In the genomic region with DNA sequence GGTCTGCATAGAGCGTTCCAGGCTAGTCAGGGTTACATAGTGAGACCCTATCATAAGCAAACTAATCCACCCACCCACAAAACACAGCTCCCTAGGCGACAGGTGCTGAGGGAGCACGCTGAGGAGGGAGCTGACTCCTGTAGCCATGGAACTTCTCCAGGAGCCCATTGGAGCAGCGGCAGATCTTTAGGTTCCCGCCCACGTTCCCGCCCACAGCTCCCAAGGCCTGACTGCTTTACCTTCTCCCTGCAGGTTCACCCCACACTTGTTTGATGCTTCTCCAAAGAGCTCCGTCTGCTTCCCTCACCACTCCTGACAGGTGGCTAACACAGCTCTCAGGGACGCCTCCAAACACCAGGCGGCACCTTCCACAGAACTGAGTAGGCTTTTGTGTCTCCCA, we compare ENCODE assay signal across 10 mouse cellular contexts. TPM values are rescaled to one million over a fixed set of nuclear protein-coding genes. Genes with fewer than 3 reads are reported as not detected.
DNase-seq lines count a peak whose midpoint lies in the region; ATAC-seq and TF ChIP-seq lines count a peak whose summit lies in the region.
"Had no signal": no experiment of that assay in that cellular context is flagged by ENCODE, and none has a peak within 500 bp of the region (broad histone marks: within the 10 kb centered on the region; RNA-seq: fewer than 3 reads in every experiment).

No protein-coding gene starts in this region.

- ATAC-seq in liver, postnatal 0 days, result no peak
- no peak for ATAC-seq in liver, embryonic 12.5 days
- ATAC-seq in embryonic facial prominence, embryonic 14.5 days (ENCODE audit: low read depth), result peak; percentile 68
- ATAC-seq: forebrain, embryonic 13.5 days; hindbrain, postnatal 0 days had no signal

- intact Hi-C loops in gastrocnemius, postnatal 36 days (cut with DNase I), result no loop called here

- H3K9me3 ChIP-seq in liver, postnatal 0 days (ENCODE audit: low read length), result no peaks in the 10 kb centered on the region
- no peaks in the 10 kb centered on the region for H3K9me3 ChIP-seq in liver, embryonic 12.5 days (replicated peaks)
- no peaks in the 10 kb centered on the region for H3K9me3 ChIP-seq in embryonic facial prominence, embryonic 14.5 days (ENCODE audit: control insufficient read depth, low read length)

- no peaks in the 10 kb centered on the region for H3K4me1 ChIP-seq in liver, postnatal 0 days (ENCODE audit: insufficient read depth)
- no peaks in the 10 kb centered on the region for H3K4me1 ChIP-seq in liver, embryonic 12.5 days
- peaks cover 6% of the 10 kb centered on the region; the same call in 1 of the 2 replicates for H3K4me1 ChIP-seq in embryonic facial prominence, embryonic 14.5 days (ENCODE audit: control insufficient read depth, insufficient read depth, low read length)

- 0 out of 2 replicates have a peak, but pooled peaks cover 2% of the 10 kb centered on the region for H3K27me3 ChIP-seq in liver, postnatal 0 days (ENCODE audit: insufficient read depth, low read length)
- peaks cover 18% of the 10 kb centered on the region for H3K27me3 ChIP-seq in liver, embryonic 12.5 days (replicated peaks)
- no peaks in the 10 kb centered on the region for H3K27me3 ChIP-seq in embryonic facial prominence, embryonic 14.5 days (replicated peaks; ENCODE audit: control insufficient read depth, insufficient read depth, low read length)

- DNase-seq in liver, postnatal 0 days, result peak; percentile 18
- peak; percentile 71 for DNase-seq in embryonic facial prominence, embryonic 14.5 days (ENCODE audit: low spot score)
- DNase-seq in layer of hippocampus, adult 9-11 months, result peak; percentile 86
- DNase-seq in right cerebral cortex, postnatal 14 days, result peak; percentile 42
- DNase-seq in gastrocnemius, postnatal 36 days, result no peak
- no peak for DNase-seq in cerebellum, postnatal 36 days
- DNase-seq in adrenal gland, adult 8-10 months, result no peak

- H3K27ac ChIP-seq in liver, postnatal 0 days (ENCODE audit: low read depth), result no peak overlapping the region
- H3K27ac ChIP-seq in liver, embryonic 12.5 days, result no peak overlapping the region
- H3K27ac ChIP-seq in embryonic facial prominence, embryonic 14.5 days (replicated peaks; ENCODE audit: low read depth, low read length), result no peak overlapping the region
- H3K27ac ChIP-seq: forebrain, embryonic 13.5 days; hindbrain, postnatal 0 days had no signal

- H3K4me3 ChIP-seq in liver, postnatal 0 days (ENCODE audit: low read depth, low read length), result no peak overlapping the region
- H3K4me3 ChIP-seq in liver, embryonic 12.5 days, result no peak overlapping the region
- no peak overlapping the region for H3K4me3 ChIP-seq in embryonic facial prominence, embryonic 14.5 days (ENCODE audit: low read depth, low read length)
- H3K4me3 ChIP-seq: forebrain, embryonic 13.5 days had no signal

- 27% methylated on average over 10 of the region's 10 CpGs for WGBS in liver, postnatal 0 days (ENCODE audit: insufficient replicate concordance)
- 24% methylated on average over 10 of the region's 10 CpGs for WGBS in liver, embryonic 12.5 days (ENCODE audit: insufficient replicate concordance)
- WGBS in embryonic facial prominence, embryonic 14.5 days, result 15% methylated on average over 10 of the region's 10 CpGs

- no peak overlapping the region for H3K4me2 ChIP-seq in liver, postnatal 0 days (ENCODE audit: low read depth, low read length)
- H3K4me2 ChIP-seq in liver, embryonic 12.5 days, result no peak overlapping the region
- H3K4me2 ChIP-seq in embryonic facial prominence, embryonic 14.5 days (ENCODE audit: low read depth, low read length), result peak overlapping the region; percentile 29; the same call in 1 of the 2 replicates
- H3K4me2 ChIP-seq: forebrain, embryonic 13.5 days had no signal

- no peak overlapping the region for H3K9ac ChIP-seq in liver, postnatal 0 days (replicated peaks)
- no peak overlapping the region for H3K9ac ChIP-seq in liver, embryonic 12.5 days
- H3K9ac ChIP-seq in embryonic facial prominence, embryonic 14.5 days (ENCODE audit: low read depth, low read length), result no peak overlapping the region
- H3K9ac ChIP-seq: forebrain, embryonic 13.5 days had no signal

- no peak for TF ChIP-seq CTCF in liver, postnatal 0 days (IDR thresholded peaks at IDR 0.05; ENCODE audit: low read depth)

- TF ChIP-seq EP300 in liver, postnatal 0 days (IDR thresholded peaks at IDR 0.05; ENCODE audit: low read depth), result no peak

- no peaks in the 10 kb centered on the region for H3K36me3 ChIP-seq in liver, postnatal 0 days (replicated peaks; ENCODE audit: insufficient read depth, low read length)
- H3K36me3 ChIP-seq in liver, embryonic 12.5 days, result no peaks in the 10 kb centered on the region
- H3K36me3 ChIP-seq in embryonic facial prominence, embryonic 14.5 days (ENCODE audit: control insufficient read depth, insufficient read depth, low read length), result no peaks in the 10 kb centered on the region

RNA-seq across cellular contexts. Expression of a gene that starts 40.9 kb away (rescaled TPM):
- 82.4 and 88.9 TPM in 2 replicates for polyA plus RNA-seq in liver, postnatal 0 days (2015; fragmentation: Nextera tagmentation; extraction: Ambion mirVana)
- polyA plus RNA-seq in liver, embryonic 12.5 days (2016; fragmentation: Nextera tagmentation; extraction: Ambion mirVana), result 72.5 and 76.4 TPM in 2 replicates
- polyA plus RNA-seq in embryonic facial prominence, embryonic 14.5 days (2014; fragmentation: Nextera tagmentation; extraction: Ambion mirVana), result 199 and 218 TPM in 2 replicates
- 10 to 100 TPM; 41.4 to 47.0 TPM for total RNA-seq in gastrocnemius, postnatal 36 days (2021)
- total RNA-seq in adrenal gland, adult 8-10 months (2022), result 100 to 1,000 TPM; 147 to 165 (median 157) TPM

Comparison
In these comparisons a context has a peak if more than half of its experiments do, and no peak if none do; other contexts are left out.
1. DNase-seq: peak in liver, postnatal 0 days (single experiment), embryonic facial prominence, embryonic 14.5 days (single experiment), layer of hippocampus, adult 9-11 months (single experiment) and right cerebral cortex, postnatal 14 days (single experiment); none in gastrocnemius, postnatal 36 days (0 of 2), cerebellum, postnatal 36 days (0 of 2) and adrenal gland, adult 8-10 months (single experiment).